Mouse (Mus musculus) right cerebral cortex, postnatal 14 days (tissue): ENCODE results near the gene Caps2.
"Not testable (repeated sequence)": the region's sequence is repeated elsewhere in the genome, so short reads cannot be mapped to it uniquely, and the experiment has no call there.

Experiments
- DNase-seq: peaks from one replicate; pipeline ENCODE4 v3.0.0; 2022

Gene Caps2

GRCm38 (mm10) chr10:112163168-112163766 is at the start of gene Caps2:
Gene Caps2, plus strand, starts transcription at chr10:112163621.
- no peak for DNase-seq

GRCm38 (mm10) chr10:112125090-112125489 is 38.3 kb upstream of the Caps2 start:
- DNase-seq = not testable (repeated sequence)

DNA sequence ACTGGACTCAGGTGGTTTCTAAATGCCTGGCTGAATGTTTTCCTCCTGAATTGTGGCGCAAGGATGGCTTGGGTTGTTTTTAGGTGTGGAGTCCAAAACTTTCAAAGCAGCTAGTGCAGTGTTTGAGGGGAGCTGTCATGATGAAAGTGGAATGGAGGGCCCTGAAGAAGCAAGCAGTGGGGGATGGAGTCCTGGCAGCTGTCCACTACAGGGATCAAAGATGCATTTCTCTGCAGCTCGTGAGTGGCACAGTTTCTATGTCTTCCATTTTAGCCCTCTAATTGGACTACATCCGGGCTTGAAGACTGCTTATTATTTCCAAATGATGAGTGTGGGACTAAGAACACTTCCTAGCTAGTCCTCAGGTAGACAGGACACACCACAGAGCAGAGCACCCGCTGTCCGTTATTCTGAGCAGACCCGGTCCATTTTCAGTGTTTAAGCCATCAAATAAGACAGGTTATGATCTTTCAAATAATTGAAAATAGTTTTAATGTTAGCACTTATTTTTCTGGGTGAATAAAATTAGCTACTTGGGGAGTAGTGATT is 35.7 kb upstream of the Caps2 start:
- not testable (repeated sequence) for DNase-seq

DNA sequence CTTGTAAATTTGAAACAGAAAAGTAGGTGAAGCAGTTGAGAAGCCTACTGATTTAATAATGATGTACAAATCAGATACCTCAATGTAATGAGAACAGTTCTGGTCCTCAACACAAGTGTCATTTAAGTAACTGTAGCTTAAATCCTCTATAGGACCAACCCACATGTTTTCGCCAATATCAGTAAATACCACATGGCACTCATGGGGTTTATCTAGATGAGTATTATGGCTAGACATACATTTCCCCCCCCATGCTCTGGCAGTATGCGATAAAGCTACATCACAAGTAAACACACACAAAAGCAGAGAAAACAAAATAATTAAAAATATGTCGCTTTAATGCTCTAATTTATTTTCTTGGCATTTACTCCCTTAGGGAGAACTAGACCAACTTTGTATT is 31.2 kb upstream of the Caps2 start:
- DNase-seq = no peak

DNA sequence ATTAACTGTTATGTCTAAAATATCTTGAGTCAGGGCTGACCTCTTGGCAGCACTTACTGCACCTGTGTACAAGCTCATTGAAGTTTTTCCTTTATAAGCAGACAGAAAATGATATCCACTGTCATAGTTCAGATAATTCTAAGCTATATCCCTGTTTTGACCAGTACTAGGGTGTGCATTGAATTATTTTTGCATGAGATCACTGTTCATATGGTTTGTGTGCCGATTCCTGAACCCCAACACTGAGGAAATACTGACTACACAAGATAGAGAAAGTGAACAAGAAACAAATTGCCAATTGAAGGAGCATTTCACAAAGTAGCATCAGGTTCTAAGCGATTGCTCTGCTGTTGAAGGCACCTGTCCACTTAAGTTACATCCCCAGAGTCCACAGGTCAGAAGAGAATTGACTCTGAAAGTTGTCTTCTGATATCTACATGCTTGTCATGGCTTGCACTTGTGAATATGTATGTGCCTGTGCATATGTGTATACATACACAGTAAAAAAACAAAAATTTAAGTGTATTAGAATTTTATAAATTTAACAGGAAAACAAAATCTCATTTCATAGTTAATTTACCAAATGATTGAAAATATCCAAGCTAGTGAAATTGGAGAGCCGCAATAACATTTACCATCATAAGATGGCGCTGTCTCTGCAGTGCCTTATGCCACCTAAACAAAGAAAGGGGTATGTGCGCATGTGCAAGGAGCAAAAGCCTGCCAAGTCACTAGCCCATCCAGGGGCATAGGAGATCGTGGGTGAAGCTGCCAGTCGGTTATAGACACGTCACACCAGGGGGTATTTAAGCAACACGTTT is 25.2 kb upstream of the Caps2 start:
- peak; percentile 22 for DNase-seq

DNA sequence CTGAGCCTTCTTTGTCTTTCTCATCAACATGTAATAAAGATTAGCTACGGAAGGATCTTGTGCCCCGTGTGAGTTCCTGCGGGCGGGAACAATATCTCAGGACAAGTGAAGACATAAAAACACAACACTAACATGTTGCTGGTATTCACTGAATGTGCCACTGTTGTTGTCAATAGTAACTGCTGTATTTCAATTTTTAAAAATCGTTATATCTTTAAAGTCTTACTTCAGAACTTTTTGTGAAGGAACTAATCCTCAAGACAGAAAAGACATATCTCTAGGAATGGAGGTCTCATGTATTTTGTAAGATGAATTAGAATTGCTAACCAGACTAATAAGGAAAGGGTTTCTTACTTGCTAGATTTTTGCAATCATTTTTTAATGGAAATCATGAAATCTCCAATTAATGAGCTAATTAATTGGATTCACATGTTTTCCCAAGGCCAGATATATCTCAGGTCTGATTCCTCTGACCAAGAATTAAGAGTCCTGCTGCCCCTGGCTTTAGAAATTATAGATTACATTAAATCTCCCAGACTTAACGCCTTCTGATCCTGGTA is 24.5 kb upstream of the Caps2 start:
- no peak for DNase-seq

- DNase-seq = no peak
Observed at GRCm38 (mm10) chr10:112139834-112140233, 23.6 kb upstream of the Caps2 start.

- peak; percentile 90 for DNase-seq
Observed at GRCm38 (mm10) chr10:112159882-112160560, 3.4 kb upstream of the Caps2 start, which contains the start of gene Glipr1l3. Gene Glipr1l3, minus strand, starts transcription at chr10:112160327.

DNA sequence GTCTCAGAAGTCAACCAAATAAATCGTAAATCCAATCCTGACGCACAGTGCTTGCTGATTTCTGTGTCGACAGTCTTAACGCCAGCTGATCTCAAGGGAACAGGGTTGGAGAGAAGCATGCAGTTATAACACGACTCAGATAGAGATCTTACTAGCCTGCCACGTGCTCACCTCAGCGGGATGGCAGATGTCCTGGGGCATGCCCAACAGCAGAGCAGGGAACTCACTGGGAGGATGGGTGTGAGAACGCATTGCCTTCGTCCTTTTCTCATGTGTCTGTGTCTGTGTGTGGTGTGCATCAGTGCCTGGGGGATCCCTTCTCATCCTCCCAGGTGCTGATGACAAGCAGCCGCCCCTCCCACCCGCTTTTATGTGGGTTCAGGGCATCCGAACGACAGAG is 13.6 kb downstream of the Caps2 start:
- DNase-seq = not testable (repeated sequence)

GRCm38 (mm10) chr10:112193919-112194318 is 30.5 kb downstream of the Caps2 start:
- DNase-seq = not testable (repeated sequence)

GRCm38 (mm10) chr10:112203463-112203862 is 40.0 kb downstream of the Caps2 start:
- peak; percentile 55 for DNase-seq

DNA sequence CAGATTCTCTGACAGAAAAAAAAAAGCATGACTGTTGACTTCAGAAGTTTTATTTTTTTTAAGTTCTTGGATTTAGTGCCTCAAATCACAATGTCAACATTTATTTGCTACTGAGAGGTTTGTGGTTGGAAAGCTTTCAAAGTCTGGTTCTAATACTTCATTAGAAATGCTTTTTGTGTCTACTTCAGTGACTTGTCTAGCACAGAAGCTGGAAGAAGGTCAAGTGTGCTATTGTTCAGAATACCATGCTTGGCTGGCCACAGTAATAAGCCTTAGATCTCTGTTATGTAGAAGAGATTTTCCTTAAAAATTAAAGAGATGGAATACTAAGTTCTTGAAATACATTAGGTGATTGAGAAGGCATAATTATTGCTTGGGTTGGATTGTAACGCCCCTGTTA is 63.7 kb downstream of the Caps2 start:
- no peak for DNase-seq

DNA sequence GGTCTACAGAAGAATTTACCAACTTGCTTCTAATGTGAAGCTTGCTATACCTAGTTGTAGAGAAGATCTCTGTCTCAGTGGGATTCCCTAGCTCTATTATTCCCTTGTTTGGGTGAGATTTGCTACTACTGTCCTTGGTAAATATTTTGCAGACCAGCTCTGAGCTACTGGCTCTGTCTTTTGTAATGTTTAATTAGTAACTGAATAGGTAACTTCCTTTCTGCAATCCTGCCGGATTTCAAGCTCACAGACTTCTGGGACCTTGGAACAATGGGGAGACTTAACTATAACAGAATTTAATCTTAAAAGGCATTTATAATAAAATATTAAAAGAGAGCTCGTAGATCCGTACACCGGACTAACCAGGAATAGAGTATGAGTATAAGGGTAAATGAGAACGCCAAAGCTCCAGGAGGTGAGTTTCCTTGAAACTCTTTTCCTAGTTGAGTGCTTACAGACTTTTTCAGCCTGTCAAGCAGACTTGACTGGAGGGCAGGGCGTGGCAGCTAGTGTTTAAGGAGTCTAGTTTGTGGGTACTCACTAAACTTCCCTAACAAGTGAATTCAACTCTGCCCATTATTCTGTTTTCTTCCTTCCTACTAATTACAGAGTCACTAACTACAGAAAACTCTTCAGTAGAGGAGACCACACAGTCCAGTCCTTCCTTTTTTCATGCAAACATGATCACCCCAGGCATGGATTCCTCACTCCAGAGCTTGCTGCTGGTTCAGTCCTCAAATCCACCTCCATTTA is 65.8 kb downstream of the Caps2 start:
- not testable (repeated sequence) for DNase-seq

GRCm38 (mm10) chr10:112232733-112233132 is 69.3 kb downstream of the Caps2 start:
- DNase-seq = not testable (repeated sequence)

DNA sequence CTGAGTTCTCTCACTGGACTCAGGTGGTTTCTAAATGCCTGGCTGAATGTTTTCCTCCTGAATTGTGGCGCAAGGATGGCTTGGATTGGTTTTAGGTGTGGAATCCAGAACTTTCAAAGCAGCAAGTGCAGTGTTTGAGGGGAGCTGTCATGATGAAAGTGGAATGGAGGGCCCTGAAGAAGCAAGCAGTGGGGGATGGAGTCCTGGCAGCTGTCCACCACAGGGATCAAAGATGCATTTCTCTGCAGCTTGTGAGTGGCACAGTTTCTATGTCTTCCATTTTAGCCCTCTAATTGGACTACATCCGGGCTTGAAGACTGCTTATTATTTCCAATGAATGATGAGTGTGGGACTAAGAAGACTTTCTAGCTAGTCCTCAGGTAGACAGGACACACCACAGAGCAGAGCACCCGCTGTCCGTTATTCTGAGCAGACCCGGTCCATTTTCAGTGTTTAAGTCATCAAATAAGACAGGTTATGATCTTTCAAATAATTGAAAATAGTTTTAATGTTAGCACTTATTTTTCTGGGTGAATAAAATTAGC is 72.0 kb downstream of the Caps2 start:
- not testable (repeated sequence) for DNase-seq

- DNase-seq = no peak
Observed at GRCm38 (mm10) chr10:112248273-112248672, 84.9 kb downstream of the Caps2 start.

- no peak for DNase-seq
Observed at GRCm38 (mm10) chr10:112263467-112263866, 100.0 kb downstream of the Caps2 start.
